Comparison of ENCODE assay signal across 9 mouse cellular contexts in the genomic region with DNA sequence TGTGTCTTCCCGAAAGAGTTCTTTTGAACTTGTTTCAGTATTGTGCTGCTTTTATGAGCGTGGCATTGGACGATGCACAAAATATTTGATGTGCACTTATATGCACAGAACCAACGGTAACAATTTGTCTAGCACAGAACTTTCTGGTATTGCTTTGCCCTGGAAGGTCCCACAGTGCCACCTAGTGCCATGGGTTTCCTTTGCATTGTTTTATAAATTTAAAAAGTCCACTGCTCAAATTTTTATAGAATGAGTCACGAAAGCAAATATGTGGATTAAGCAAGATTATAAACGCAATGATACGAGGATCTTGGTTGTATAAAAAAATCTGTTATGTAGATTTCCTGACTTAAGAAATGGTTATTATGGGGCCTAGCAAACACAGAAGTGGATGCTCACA.
DNase-seq lines count a peak whose midpoint lies in the region; ATAC-seq and TF ChIP-seq lines count a peak whose summit lies in the region.
"Had no signal": no experiment of that assay in that cellular context is flagged by ENCODE, and none has a peak within 500 bp of the region (broad histone marks: within the 10 kb centered on the region; RNA-seq: fewer than 3 reads in every experiment).

No protein-coding gene starts in this region.

- intact Hi-C loops in left cerebral cortex, postnatal 4 days (cut with DNase I), result loop anchor here (2.0 to 10.0 kb wide), 3 partner anchors 144 to 586 kb away; a partner anchor contains a TSS

- peak; percentile 78 for DNase-seq in hindbrain, embryonic 14.5 days (ENCODE audit: low spot score)
- DNase-seq in Patski (ENCODE audit: low read depth, low spot score), result peak; percentile 46
- peak; percentile 87 for DNase-seq in hindbrain, postnatal 0 days (ENCODE audit: low spot score)
- DNase-seq in left cerebral cortex, postnatal 4 days, result peak; percentile 64
- DNase-seq in retina, postnatal 7 days (ENCODE audit: low read depth, low spot score), result peak; percentile 44
- DNase-seq in urinary bladder, postnatal 4 days (ENCODE audit: low spot score in 2 of 2), result peak; percentile 52 to 74

- POLR2A ChIA-PET in Patski (lab: Charles Lee), result no interaction called here

- H3K27ac ChIP-seq in hindbrain, embryonic 14.5 days, result no peak overlapping the region
- H3K27ac ChIP-seq in hindbrain, embryonic 16.5 days (ENCODE audit: low read depth, low read length), result no peak overlapping the region
- no peak overlapping the region for H3K27ac ChIP-seq in hindbrain, postnatal 0 days
- H3K27ac ChIP-seq: embryonic facial prominence, embryonic 12.5 days had no signal

- H3K4me3 ChIP-seq in hindbrain, embryonic 14.5 days (replicated peaks; ENCODE audit: low read length), result no peak overlapping the region
- H3K4me3 ChIP-seq in hindbrain, embryonic 16.5 days (ENCODE audit: low read length), result no peak overlapping the region
- no peak overlapping the region for H3K4me3 ChIP-seq in hindbrain, postnatal 0 days (ENCODE audit: low read length)
- H3K4me3 ChIP-seq: embryonic facial prominence, embryonic 12.5 days had no signal

- no peak overlapping the region for H3K4me2 ChIP-seq in hindbrain, embryonic 14.5 days (replicated peaks)
- H3K4me2 ChIP-seq in hindbrain, embryonic 16.5 days (ENCODE audit: low read length), result no peak overlapping the region
- no peak overlapping the region for H3K4me2 ChIP-seq in hindbrain, postnatal 0 days (ENCODE audit: low read depth, low read length)
- H3K4me2 ChIP-seq: embryonic facial prominence, embryonic 12.5 days had no signal

- CTCF ChIA-PET in Patski (lab: Charles Lee), result interaction anchor here (1.8 kb wide), 1 partner anchor 64 kb away, joined by 5 read pairs; no protein-coding TSS in a partner anchor

- WGBS in hindbrain, embryonic 14.5 days, result 52% methylated on average over 7 of the region's 7 CpGs
- WGBS in hindbrain, embryonic 16.5 days, result 48% methylated on average over 7 of the region's 7 CpGs
- WGBS in hindbrain, postnatal 0 days, result 34% methylated on average over 7 of the region's 7 CpGs

- ATAC-seq in hindbrain, embryonic 14.5 days (ENCODE audit: low FRiP score), result no peak
- ATAC-seq in hindbrain, embryonic 16.5 days, result no peak; the same call in 1 of the 2 replicates
- ATAC-seq in Patski, result peak; percentile 47
- peak; percentile 77; the same call in 1 of the 2 replicates for ATAC-seq in common myeloid progenitor, adult 5-6 weeks (replicated peaks; ENCODE audit: low read depth, poor library complexity, severe bottlenecking)
- ATAC-seq in hindbrain, postnatal 0 days, result no peak

- H3K36me3 ChIP-seq in hindbrain, embryonic 14.5 days (replicated peaks; ENCODE audit: control insufficient read depth, insufficient read depth), result no peaks in the 10 kb centered on the region
- no peaks in the 10 kb centered on the region for H3K36me3 ChIP-seq in hindbrain, embryonic 16.5 days (ENCODE audit: control insufficient read depth, insufficient read depth, low read length)
- H3K36me3 ChIP-seq in hindbrain, postnatal 0 days (ENCODE audit: insufficient read depth, low read length), result no peaks in the 10 kb centered on the region
- H3K36me3 ChIP-seq: embryonic facial prominence, embryonic 12.5 days had no signal

- H3K9ac ChIP-seq in hindbrain, embryonic 14.5 days, result no peak overlapping the region
- H3K9ac ChIP-seq in hindbrain, embryonic 16.5 days (ENCODE audit: low read depth, low read length), result no peak overlapping the region
- no peak overlapping the region for H3K9ac ChIP-seq in hindbrain, postnatal 0 days (replicated peaks; ENCODE audit: low read length)
- H3K9ac ChIP-seq: embryonic facial prominence, embryonic 12.5 days had no signal

- H3K27me3 ChIP-seq in hindbrain, embryonic 14.5 days (ENCODE audit: control insufficient read depth, insufficient read depth, low read length), result no peaks in the 10 kb centered on the region
- no peaks in the 10 kb centered on the region for H3K27me3 ChIP-seq in hindbrain, embryonic 16.5 days (replicated peaks; ENCODE audit: control insufficient read depth, insufficient read depth, low read length)
- H3K27me3 ChIP-seq in Patski, result no peaks in the 10 kb centered on the region
- no peaks in the 10 kb centered on the region for H3K27me3 ChIP-seq in hindbrain, postnatal 0 days (ENCODE audit: insufficient read depth, low read length)
- H3K27me3 ChIP-seq: embryonic facial prominence, embryonic 12.5 days had no signal

- in situ Hi-C loops in Patski (cut with MboI; ENCODE audit: low pct_unique_long_range_greater_than_20kb), result loop anchor here (5.0 kb wide), 1 partner anchor 407 kb away; no protein-coding TSS in a partner anchor

- no peaks in the 10 kb centered on the region for H3K4me1 ChIP-seq in hindbrain, embryonic 14.5 days (replicated peaks; ENCODE audit: control insufficient read depth, insufficient read depth, low read length)
- H3K4me1 ChIP-seq in hindbrain, embryonic 16.5 days (ENCODE audit: control insufficient read depth, insufficient read depth, low read depth, low read length), result no peaks in the 10 kb centered on the region
- no peaks in the 10 kb centered on the region for H3K4me1 ChIP-seq in hindbrain, postnatal 0 days (ENCODE audit: insufficient read depth, low read length)

- TF ChIP-seq CTCF in Patski (IDR thresholded peaks at IDR 0.05), result peak; percentile 87
- TF ChIP-seq CTCF in hindbrain, postnatal 0 days (IDR thresholded peaks at IDR 0.05; ENCODE audit: low read depth), result peak; percentile 89

- peaks cover 5% of the 10 kb centered on the region; the same call in 1 of the 2 replicates for H3K9me3 ChIP-seq in hindbrain, embryonic 14.5 days (ENCODE audit: control insufficient read depth, low read length)
- H3K9me3 ChIP-seq in hindbrain, embryonic 16.5 days (ENCODE audit: control insufficient read depth, low read length), result peaks cover 2% of the 10 kb centered on the region; the same call in 1 of the 2 replicates
- no peaks in the 10 kb centered on the region for H3K9me3 ChIP-seq in hindbrain, postnatal 0 days (ENCODE audit: low read length)

Comparison
In these comparisons a context has a peak if more than half of its experiments do, and no peak if none do; other contexts are left out.
1. ATAC-seq: peak in Patski (single experiment) and common myeloid progenitor, adult 5-6 weeks (single experiment); none in hindbrain, embryonic 14.5 days (single experiment), hindbrain, embryonic 16.5 days (single experiment) and hindbrain, postnatal 0 days (single experiment).
2. Peak in every context shown above with its lines, with median percentiles within 50 percentile points of each other: DNase-seq.